Mouse (Mus musculus): ENCODE results near the gene Supt20.

Gene Supt20
- long read RNA-seq, experiment 1, partial matches to known transcripts: 4 of 10 reads
- long read RNA-seq, experiment 1, other reads (novel, unspliced or antisense): 5 of 10 reads
- long read RNA-seq, experiment 2, partial matches to known transcripts: 3 of 12 reads
- long read RNA-seq, experiment 2, other reads (novel, unspliced or antisense): 9 of 12 reads

DNA sequence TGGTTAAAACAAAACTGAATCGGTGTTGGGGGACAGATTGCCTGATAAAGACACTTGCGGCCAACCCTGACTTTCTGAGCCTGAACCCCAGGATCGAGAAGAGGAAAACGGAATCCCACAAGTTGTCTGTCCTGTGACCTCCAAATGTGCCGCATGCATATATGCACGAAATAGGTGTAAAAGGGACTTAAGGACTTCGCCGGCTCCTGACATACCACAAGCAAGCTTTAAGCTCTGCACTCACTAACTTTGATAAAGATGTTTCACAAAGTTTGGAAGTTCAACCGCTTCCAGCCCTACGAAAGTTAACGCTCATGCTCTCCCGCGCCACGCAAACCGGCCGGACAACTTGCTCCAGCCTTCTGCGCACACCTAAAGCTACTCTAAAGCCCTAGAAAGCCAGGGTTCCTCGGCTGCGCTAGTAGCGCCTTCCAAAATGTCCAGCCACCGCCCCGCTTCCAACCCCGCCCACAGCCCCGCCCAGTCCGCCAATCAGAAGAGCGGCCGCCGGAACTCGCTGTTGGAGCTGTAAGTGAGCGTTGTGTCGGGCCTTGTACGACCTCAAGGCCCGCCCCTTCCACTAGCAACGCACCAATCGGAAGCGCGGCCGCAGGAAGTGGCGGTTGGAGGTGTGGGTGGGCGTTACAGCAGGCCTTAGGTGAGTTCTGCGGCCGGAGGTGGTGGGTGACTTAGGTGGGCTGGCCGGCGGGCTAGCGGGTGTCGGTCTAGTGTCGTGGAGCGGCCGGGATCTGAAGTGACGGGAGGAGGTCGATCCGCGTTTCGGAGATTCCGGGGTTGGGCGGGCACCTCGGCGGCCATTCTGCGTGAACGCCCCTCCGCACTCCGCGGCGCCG, at the start of gene Supt20:
Supt20 (plus strand) TSS at position 606 of the 854 bp plus-strand sequence.
- intact Hi-C loops (cut with DNase I): no loop called here

DNA sequence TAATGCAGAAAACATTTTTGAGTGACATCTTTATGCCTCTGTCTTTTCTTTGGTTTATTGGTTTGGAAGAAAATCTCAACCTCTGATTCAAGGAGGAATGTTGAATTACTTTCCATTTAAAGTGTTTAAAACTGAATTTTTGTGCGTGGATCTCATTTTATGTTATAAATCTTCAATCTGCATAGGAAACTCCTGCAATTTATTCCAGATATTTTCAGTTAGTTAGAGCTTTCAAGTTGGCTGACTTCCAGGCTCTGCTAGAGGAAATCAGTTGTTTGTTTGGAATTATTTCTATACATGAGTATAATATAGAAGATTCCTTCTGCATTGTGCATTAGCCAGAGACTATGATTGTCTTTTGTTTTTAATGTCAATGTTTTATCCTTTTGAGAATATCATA, 49.8 kb upstream of the Supt20 start:
- intact Hi-C loops (cut with DNase I): no loop called here

DNA sequence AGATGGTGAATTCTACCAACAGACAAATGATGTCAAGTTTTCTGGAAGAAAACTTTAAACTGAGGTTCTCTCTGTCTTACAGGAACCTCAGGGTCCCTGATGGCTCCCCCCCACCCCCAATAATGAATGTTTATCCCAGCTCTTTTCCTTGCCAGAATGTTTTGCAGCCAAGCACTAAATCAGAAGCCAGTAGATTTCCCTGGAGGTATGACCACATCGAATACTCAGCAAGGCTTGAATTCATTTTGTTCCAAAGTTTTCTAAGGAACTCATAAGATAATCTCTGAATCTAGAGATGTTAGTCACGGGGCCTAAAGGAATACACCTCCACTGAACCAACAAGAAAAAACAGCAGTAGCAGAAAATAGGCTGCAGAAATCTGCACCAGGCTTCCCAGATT, 45.0 kb upstream of the Supt20 start:
- intact Hi-C loops (cut with DNase I): no loop called here

DNA sequence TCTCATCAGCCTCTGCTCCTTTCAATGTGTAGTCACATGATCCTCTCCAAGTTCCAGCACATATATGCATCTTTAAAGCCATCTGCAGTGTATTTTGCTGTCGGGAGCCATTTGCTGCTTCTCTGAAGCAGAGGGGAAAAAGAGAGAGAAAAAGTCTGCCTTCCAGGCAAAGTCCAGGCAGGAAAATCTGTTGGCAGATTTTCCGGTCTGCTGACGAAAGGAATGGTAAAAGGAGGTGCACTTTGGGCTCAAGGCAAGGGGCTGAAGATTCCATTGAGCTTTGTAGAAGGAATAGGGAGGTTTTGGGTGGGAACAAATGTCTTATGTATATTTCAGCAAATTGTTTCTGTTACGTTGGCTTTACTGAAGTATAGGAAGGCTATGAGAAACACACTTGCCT, 41.0 kb upstream of the Supt20 start:
- intact Hi-C loops (cut with DNase I): no loop called here

DNA sequence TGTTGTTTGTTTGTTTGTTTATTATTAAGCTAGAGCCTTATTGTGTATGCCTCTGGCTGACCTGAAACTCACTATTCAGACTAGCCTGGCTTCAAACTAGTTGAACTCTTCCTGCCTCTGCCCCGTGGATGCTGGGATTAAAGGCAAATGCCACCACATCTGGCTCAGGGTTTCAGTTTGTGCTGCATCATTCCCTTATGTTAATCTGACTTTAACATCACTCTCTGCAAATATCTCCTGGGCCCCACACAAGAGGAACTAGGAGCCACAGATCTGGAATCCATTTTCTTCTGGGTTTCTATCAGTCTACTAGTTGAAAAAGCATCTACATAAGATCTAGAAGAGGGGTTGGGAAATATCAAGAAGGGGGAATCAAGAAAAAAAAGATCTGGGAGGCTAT, 38.4 kb upstream of the Supt20 start:
- intact Hi-C loops (cut with DNase I): no loop called here

DNA sequence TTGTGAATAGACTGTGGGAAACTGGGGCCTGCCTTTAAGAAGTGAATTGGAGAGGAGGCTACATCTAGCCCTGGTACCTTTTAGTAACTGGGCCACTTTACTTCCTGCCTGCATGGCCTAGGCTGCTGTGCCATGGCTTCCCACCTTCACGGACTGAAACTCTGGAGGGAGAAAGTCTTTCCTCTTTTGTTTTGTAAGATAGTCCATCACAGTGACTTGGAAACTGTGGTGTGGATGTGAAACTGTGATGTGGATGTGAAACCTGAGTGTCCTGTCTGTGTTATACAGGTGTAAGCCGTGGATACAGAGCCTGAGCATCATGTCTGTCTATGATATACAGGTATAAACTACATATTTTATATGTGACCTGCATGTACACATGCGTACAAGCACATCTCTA, 35.5 kb upstream of the Supt20 start:
- intact Hi-C loops (cut with DNase I): no loop called here

DNA sequence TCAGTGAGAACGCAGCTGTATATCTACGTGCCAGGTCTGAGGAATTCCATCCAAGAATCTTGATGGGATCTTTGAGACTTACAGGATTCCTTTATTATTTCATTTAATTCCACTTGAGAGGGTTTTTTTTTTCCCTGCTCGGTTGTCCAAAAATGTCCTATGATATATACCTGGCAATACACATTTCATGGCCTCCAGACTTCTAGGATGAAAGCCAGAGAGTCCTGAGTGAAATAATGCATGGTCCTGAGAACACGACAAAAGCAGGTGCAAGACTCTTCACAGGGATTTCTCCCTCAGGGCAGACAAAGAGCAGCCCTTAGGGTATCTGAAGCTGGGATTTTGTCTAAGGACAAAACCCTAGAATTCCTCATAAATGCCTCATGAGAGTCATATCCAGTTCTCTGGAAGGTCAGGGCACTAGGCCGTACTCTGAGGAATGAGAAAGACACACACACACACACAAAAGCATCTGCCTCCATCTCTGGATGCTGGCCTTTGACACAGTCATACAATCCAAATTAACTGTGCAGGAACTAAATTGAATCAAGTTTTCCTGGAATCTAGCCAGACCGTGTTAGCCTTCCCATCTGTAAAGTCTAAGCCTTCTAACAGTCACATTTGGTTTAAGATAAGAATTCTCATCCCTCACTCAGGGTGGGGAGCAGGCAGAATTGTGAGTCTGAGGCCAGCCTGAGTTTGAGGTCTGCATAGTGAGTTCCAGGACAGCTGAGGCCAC, 34.5 kb upstream of the Supt20 start:
- intact Hi-C loops (cut with DNase I): no loop called here

DNA sequence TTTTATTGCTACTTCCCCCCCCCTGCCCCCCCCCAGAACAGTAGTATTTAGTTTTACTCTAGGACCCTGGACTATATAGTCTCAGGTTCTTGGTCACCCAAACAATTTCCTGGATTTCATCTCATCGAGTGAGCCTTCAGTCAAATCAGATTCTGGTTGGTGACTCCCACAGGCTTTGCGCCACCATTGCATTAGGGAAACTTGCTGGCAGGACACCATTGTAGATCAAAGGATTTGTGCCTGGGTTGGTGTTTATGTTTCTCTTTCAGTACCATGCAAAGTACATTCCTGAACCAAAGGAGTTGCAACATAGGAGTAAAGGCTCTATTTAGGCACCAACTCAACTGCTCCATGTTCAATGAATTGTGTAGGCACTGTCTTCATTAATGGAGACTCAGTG, 32.9 kb upstream of the Supt20 start:
- intact Hi-C loops (cut with DNase I): no loop called here

DNA sequence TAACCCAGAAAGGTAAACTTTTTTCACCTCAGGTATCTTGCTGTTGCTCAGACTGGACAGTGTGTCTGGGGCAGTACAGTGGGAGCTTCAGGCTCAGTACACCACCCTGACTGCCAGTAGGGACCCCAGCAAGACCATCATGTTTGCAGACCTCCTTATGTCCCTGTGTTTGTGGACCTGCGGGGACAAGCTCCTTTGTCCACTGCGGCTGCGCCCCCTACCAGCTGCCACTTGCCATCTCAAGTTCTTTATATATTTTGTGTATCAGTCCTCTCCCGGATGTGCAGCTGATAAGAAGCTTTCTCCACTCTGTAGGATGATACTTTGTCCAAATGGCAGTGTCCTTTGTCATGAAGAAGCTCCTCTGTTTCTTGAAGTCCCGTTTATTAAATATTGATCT, 30.2 kb upstream of the Supt20 start:
- intact Hi-C loops (cut with DNase I): no loop called here

DNA sequence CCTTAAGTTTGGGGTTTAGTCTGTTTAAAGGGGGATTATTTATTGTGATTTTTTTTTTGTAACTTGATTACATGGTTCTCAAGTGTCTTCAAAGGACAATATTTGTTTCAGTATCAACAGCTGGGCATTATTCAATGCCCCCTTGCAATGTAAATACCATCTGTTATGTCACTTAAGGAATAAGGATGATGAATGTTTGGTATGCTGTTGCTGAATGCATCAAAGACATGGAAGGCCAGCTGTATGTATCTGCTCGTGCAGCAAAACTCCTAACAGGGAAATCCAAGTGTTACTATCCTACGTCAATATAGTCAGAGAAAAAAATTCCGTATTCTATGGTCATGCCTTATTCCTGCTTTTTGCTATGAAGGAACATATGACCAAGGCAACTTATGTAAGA, 24.5 kb upstream of the Supt20 start:
- intact Hi-C loops (cut with DNase I): no loop called here

DNA sequence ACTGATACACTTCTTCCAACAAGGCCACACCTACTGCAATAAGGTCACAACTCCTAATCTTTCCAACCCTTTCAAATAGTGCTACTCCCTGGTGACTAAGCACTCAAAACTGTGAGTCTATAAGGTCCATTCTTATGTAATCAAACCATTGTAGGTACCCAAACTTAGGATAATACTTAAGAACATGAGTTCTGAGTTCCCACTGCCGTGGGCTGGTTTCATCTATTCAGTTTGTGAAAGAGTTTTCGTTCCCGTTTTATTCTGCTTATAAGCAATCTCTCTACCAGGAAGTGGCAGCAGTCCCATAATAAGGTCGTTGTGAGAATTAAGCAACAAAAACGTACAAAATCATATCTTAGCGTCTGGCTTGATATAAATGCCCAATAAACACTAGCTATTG, 23.9 kb upstream of the Supt20 start:
- intact Hi-C loops (cut with DNase I): no loop called here

DNA sequence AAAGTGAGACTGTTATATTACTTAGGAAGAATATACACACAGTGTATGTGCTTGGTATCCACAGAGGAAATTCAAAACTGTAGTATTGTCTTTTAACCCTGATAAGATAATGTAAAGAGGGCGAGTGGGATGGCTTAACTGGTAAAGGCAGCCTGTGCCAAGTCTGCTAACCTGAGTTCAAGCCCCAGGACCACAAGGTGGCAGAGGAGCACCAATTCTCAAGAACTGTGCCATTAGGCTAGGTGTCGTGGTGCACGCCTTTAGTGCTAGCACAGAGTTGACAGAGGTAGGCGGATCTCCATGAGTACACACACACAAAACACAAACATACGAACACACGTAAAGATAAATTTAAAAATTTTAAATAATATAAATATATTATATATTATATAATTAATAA, 23.0 kb upstream of the Supt20 start:
- intact Hi-C loops (cut with DNase I): no loop called here

DNA sequence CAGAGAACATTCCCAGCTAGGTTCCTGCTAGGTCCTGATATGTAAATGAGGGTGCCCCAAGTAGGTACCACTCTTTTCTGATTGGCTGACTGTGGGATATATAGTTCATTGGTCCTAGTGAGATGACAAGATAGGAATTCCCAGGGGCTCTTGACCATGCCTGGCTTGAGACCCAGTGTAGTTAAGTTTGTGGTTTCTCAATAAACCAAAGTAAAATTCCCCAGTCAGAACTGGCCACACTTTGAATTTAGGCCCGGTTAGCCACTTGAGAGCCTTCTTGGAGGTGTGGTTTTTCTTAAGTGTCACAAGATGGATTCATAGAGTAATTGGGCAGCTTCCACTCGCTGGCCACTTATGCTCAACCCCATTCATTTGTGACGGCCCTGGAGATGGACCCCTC, 20.5 kb upstream of the Supt20 start:
- intact Hi-C loops (cut with DNase I): loop anchor here (2.0 kb wide), 1 partner anchor 319 kb away; no protein-coding TSS in a partner anchor

DNA sequence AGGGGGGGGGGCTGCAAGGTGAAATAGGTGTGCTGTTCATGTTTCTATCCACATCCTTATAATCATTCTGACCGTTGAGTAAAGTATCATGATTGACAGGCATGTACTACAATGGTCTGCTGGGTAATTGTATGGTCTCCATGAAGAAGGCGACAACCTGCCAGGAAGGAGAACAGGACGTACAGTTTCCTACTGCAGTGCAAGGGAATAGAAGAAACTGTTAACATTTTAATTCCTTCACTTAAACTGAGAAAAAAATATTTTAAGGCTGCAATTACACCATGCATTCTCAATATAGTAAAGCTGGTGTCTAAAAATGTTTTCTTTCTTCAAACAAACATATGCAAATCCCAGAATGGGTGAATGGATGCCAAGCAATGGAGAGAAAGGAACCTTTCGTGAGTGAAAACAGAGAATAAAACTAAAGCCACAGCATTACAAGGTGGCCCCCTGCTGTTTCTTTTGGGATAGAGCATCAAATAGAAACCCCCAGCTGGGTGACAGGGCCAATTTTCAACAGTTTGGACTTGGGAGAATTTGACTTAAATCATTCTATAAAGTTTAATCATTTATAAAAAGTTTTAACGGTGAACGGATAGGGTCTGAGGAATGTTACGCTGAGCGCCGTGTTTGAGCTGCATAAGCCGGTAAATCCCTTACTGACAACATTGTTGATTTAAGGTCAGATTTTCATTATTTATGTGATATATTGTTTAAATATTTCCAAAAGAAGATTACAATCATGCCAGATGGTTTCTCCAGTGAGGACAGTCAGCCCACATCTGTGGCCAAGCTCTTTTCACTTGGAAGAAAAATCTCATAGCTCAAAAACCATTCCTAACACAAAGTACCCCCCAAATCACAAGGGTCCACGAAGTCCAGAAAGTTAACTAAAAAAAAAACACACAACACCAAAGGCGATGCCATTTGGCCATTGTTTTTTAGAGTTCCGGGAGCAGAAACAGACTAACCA, 19.8 kb upstream of the Supt20 start:
- intact Hi-C loops (cut with DNase I): loop anchor here (2.0 kb wide), 1 partner anchor 320 kb away; no protein-coding TSS in a partner anchor

DNA sequence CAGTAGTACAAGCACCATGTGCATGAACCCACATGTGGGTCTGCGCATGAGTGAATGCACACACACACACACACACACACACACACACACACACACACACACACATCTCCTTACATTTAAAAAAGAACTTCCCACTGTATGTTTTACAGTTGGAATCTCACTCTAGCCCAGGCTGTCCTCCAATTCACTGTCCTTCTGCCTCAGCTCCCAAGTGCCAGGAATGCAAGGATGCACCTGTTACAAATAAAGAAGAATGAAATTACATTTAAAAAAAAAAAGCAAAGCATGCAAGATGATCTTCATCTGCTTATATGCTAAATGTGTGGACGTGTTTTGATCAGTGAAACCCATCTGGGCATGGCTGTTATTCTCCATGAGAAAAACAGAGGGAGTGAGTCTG, 15.8 kb upstream of the Supt20 start:
- intact Hi-C loops (cut with DNase I): no loop called here

DNA sequence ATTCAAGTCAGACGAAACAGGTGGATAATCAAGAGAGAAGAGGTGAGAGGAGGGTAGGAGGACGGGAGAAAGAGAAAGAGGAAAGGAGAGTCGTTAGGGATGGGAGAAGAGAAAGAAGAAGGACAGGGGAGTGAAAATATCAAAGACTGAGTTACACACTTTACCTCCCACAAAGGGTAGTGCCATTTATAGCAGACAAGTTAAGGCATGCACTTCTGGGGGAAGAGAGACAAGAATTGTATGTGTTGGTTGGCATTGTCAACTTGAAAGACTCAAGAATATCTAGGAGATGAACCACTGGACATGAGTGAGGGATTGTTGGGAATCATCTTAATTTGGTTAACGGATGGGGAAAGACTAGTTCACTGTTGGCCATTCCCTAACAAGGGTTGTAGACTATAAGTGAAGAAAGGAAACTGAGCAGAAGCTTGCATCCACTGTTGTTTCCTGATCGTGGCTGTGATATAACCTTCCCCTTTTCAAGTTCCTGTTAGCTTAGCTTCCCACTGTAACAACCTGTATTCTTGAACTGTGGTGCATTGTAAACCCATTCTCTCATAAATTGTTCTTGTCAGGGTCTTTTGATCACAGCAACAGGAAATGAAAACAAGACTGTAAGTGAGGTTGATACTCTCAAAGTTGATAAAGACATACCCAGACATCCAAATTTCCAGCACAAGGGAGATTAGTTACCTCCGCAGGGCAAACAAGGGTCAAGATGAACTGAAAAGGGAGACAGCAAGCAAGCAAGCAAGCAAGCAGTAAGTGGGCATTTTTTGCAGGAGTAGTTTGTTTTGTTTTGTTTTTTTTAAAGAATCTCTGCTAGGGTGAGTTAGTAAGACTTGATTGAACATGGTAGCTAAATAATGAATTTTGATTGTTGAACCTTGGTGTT, 11.1 kb upstream of the Supt20 start:
- intact Hi-C loops (cut with DNase I): no loop called here

DNA sequence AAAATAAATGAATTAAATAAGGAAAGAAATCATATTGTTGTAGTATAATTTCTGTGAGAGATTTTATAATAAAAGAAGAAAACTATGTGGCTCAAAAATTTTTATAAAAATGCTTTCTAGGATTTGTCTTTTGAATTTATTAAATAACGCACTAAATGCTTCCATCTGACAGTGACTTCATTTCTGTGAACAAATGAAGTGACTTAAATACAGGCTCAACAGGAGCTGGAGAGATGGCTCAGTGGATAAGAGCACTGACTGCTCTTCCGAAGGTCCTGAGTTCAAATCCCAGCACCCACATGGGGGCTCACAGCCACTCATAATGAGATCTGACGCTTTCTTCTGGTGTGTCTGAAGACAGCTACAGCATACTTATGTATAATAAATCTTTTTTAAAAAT, 7.4 kb upstream of the Supt20 start:
- intact Hi-C loops (cut with DNase I): loop anchor here (5.0 kb wide), 1 partner anchor 328 kb away; no protein-coding TSS in a partner anchor

DNA sequence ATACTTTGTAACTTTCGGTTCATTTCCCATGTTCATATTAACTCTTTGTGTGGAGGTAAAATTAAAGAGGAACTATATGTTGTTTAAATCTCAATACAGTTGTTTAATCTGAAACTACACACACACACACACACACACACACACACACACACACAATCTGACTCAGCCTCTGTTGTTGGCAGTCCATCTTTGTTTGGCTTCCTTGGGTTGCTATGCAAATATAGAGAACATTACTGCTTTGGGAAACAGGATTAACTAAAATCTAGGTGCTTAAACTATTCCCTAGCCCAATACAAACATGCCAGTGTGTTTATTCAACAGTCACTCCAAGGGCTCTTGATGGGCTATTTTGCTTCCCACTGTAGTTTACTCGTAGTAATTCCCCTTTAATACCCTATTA, 5.4 kb upstream of the Supt20 start:
- intact Hi-C loops (cut with DNase I): loop anchor here (5.0 kb wide), 1 partner anchor 330 kb away; no protein-coding TSS in a partner anchor

DNA sequence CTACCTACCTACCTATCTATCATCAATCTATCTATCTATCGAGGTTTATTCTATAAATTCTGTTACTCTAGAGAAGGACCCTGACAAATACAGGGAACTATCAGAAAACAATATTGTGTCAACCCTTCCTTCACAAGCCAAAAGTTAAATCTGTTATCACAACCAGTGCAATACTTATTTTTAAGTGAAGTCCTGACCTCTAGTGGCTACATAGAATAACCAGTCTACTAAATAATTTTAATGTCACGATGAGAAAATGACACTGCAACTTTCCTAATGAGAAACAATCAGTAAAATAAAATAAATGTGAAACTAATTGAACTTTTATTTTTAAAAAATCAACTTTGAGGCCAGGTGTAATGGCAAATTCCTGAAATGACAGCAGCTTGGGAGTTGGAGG, 3.5 kb upstream of the Supt20 start:
- intact Hi-C loops (cut with DNase I): loop anchor here (5.0 kb wide), 1 partner anchor 332 kb away; no protein-coding TSS in a partner anchor

DNA sequence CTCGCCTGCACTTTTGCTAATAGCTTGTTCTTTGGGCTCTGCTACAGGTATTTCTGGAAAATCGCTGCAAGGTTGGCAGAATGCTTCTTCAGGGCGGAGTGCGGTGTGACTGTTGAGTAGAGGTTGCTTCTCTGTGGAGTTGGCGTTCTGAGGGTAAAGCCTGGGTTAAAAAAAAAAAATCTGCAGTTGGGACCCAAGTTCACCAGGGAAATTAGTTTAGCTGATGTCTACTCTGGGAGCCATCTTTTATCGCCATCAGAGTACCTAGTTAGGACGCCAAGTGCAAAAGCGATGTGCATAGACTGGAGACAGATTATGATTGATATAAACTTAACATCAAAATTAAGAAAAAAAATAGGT, 429 bp downstream of the Supt20 start:
- intact Hi-C loops (cut with DNase I): no loop called here
